Mouse (Mus musculus) kidney, adult 2 months (tissue): ENCODE data around the gene Lmntd1.

Experiments
- CTCF ChIP-seq: fragments of 200-500 bp; conservative IDR thresholded peaks from 2 replicates; pipeline ENCODE4 v1.5.1; 2011; ENCODE audit warnings: low read depth, mild to moderate bottlenecking, control low read depth, low read length, moderate library complexity, mixed read lengths; ENCODE audit not compliant: insufficient read depth, insufficient read length
- POLR2A ChIP-seq: fragments of 200-500 bp; IDR thresholded peaks from one replicate; pipeline ENCODE4 v1.6.1; 2011; ENCODE audit warnings: low read depth, low read length, control low read depth

DNA sequence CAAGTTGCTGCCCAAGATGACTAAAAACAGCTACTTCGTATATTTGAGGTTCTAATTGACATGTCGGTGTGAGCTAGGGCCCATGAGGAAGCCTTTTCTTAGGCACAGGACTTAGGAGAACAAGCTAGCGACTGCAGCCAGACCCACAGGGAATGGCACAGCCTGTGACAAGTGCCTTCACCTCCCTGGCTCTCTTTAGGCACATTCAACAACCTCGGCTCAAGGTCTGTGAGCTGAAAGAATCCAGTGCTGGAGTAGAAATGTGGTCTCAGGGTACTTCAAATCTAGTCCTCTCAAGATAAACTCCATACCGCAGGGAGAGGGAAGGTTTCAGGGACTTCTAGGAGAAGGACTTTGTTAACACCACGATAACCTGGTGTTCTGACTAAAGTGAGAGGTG is 289.0 kb downstream of the Lmntd1 start:
- TF ChIP-seq CTCF = no peak
- TF ChIP-seq POLR2A = no peak
